Mouse (Mus musculus) erythroblast, embryonic 14.5 days (primary cell): ENCODE data around the gene Cfb. TPM values are rescaled to one million over a fixed set of nuclear protein-coding genes. Genes with fewer than 3 reads are reported as not detected.
"Not testable (repeated sequence)": the region's sequence is repeated elsewhere in the genome, so short reads cannot be mapped to it uniquely, and the experiment has no call there.

Source experiments
- H3K27me3 ChIP-seq: 2 replicates; pipeline ENCODE4 v1.6.1; 2012; ENCODE audit warnings: inconsistent platforms; ENCODE audit not compliant: control insufficient read depth
- H3K36me3 ChIP-seq: 2 replicates; pipeline ENCODE4 v1.6.1; 2012; ENCODE audit warnings: mild to moderate bottlenecking, inconsistent platforms; ENCODE audit not compliant: control insufficient read depth
- H3K4me1 ChIP-seq: 2 replicates; pipeline ENCODE4 v1.6.1; 2012; ENCODE audit warnings: inconsistent platforms; ENCODE audit not compliant: control insufficient read depth
- H3K4me3 ChIP-seq: replicated peaks from 2 replicates; pipeline ENCODE3; 2012; ENCODE audit warnings: moderate library complexity, mild to moderate bottlenecking, inconsistent platforms
- H3K9me3 ChIP-seq: 2 replicates; pipeline ENCODE4 v1.6.1; 2012; ENCODE audit warnings: low read length, inconsistent platforms, mixed read lengths; ENCODE audit not compliant: control insufficient read depth
- GATA1 ChIP-seq: IDR thresholded peaks from 2 replicates; pipeline ENCODE4 v1.6.1; 2012; ENCODE audit warnings: low read length, inconsistent platforms, mixed read lengths
- TAL1 ChIP-seq: IDR thresholded peaks from 3 replicates; pipeline ENCODE4 v1.6.1; 2012; ENCODE audit warnings: low read length, inconsistent platforms, mixed read lengths
- polyA plus RNA-seq: library from polyadenylated mRNA; stranded (reverse); fragments of >175 nt; gene quantifications from 2 replicates; pipeline ENCODE4 v1.2.3, GENCODE M21; 2012

The Cfb gene
- polyA plus RNA-seq, 1 experiment, result 0.11 TPM

DNA sequence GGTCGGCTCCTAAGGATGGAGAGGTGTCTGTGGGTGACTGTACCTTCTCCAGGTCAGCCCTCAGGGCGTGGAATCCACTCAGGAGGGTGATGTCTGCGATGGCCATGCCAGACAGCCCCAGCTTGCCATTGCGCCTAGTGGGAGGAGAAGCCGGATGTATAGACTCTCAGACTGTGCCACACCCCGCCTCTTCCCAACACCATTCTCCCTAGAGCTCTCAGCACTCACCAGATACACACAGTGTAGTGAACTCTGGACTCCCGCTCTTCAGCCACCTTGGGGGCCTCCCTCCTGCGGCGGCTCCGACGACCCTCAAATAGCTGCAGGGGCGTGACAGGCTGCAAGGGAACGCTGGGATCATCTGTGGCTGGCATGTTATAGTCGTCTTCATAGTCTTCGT lies 51.0 kb downstream of the Cfb start:
- TF ChIP-seq GATA1 (no peak), TAL1 (no peak)
- Histone ChIP-seq H3K4me1 (no peaks in the 10 kb centered on the region), H3K36me3 (no peaks in the 10 kb centered on the region), H3K4me3 (no peak overlapping the region), H3K9me3 (no peaks in the 10 kb centered on the region), H3K27me3 (no peaks in the 10 kb centered on the region)

DNA sequence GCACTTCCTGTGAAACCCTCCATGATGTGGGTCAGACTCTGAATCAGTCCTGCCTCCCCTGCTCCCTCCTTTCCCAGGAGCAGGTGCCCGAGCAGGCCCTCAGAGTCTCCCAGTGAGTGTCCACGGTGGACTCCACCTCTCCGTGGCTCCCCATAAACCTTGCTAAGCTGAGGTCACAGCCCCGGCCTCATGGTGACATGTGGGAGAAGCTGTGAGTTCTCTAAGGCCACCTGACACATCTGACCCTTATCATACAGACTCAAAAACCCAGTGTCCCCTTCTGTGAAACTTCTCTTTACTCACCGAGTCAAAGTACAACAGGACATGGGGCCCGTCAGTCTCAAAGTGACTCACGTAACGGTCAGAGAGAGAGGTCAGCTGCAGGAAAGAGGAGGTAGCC lies 51.5 kb downstream of the Cfb start:
- H3K9me3 ChIP-seq, H3K27me3 ChIP-seq, H3K4me3 ChIP-seq, H3K4me1 ChIP-seq, H3K36me3 ChIP-seq: not testable (repeated sequence)

DNA sequence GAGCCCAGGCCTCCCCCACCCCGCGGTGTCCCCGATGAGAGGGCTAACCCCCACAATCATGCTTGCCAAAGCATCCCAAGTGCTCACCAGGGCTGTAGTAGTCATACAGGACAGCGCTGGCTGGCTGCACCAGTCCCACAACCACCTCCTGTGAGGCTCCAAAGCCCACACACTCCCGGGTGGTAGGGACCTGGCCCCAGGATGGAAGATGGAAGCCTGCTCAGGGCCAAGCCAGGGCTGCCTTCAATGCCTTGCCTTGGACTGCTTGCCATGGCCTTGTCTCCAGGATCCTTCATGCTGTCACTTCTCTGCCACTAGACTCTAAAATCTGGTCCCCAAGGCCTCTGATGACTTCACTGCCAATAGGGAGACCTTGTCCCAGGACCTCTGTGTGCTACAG lies 51.9 kb downstream of the Cfb start:
- H3K9me3 ChIP-seq, H3K27me3 ChIP-seq, H3K36me3 ChIP-seq, H3K4me3 ChIP-seq, H3K4me1 ChIP-seq: not testable (repeated sequence)

DNA sequence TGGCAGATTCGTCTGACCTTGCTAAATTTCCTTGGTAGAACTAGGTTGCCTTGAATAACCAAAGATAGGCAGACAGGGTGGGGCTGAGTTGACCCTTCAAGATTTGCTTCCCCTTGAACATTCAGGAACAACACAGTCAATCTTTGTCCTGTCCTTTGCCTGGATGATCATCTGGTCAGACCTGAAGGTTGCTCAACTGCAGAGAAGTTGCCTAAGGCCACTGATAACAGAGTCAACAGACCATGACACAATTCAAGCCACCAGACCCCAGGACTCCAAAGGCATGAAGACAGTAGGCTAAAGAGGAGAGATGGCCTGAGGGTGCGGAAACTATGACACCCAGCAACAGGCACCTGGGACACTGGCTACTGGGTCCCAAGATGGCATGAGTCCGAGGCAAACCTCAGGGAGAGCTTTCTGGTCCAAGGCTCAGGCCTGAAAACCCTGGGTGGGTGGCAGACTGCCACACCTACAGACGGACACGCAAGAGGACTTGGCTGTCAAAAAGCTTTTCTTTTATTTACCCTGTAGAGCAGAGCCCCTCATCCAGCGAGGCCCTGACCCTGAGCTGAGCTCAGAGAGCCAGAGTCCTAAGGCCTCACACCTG lies 53.6 kb downstream of the Cfb start:
- no peaks in the 10 kb centered on the region for H3K4me1 ChIP-seq
- no peak overlapping the region for H3K4me3 ChIP-seq
- TF ChIP-seq GATA1 (no peak), TAL1 (no peak)
- H3K36me3 ChIP-seq, result no peaks in the 10 kb centered on the region
- H3K27me3 ChIP-seq, result no peaks in the 10 kb centered on the region
- peaks cover 11% of the 10 kb centered on the region for H3K9me3 ChIP-seq

DNA sequence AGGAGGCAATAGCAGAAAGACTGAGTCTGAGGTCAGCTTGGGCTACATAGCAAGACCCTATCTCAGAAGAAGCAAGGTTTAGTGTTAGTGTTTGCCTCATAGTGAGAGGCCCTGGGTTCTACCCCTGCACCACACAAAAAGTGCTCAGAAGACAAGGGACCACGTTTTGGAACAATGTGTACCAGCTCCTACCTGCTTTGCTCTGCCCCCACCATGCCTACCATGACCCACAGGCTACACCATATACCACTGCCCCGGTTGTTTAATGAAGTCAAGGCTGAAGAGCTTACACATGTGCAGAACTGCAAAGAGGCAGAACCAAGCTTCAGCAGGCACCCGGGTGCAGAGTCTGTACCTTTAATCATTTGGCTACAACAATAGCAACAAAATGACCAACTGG lies 55.1 kb downstream of the Cfb start:
- Histone ChIP-seq H3K9me3 (peaks cover 12% of the 10 kb centered on the region), H3K4me3 (no peak overlapping the region), H3K4me1 (no peaks in the 10 kb centered on the region), H3K27me3 (no peaks in the 10 kb centered on the region), H3K36me3 (no peaks in the 10 kb centered on the region)
- TF ChIP-seq GATA1, result no peak
- no peak for TF ChIP-seq TAL1

Other genes starting within 250 kb of the Cfb start
- gene Egfl8, start 246.5 kb downstream of the Cfb start, polyA plus RNA-seq, result 0.03 and 0.05 TPM in 2 replicates
- gene Ppt2, start 234.0 kb downstream of the Cfb start, polyA plus RNA-seq, result 1.4 and 1.7 TPM in 2 replicates
- not detected in 2 replicates for gene Prrt1, start 233.0 kb downstream of the Cfb start, polyA plus RNA-seq
- gene Fkbpl, start 217.8 kb downstream of the Cfb start, polyA plus RNA-seq, result 0.48 and 0.56 TPM in 2 replicates
- gene Atf6b, start 215.4 kb downstream of the Cfb start, polyA plus RNA-seq, result 7.7 and 7.8 TPM in 2 replicates
- under 0.01 TPM in 1 of 2 replicates, not detected in the other for gene Tnxb, start 192.0 kb downstream of the Cfb start, polyA plus RNA-seq
- gene C4b, start 118.6 kb downstream of the Cfb start, polyA plus RNA-seq, result 0.05 TPM in 1 of 2 replicates, not detected in the other
- gene Cyp21a1, start 58.0 kb downstream of the Cfb start, polyA plus RNA-seq, result not detected in 2 replicates
- gene Stk19, start 25.6 kb downstream of the Cfb start, polyA plus RNA-seq, result 6.3 and 6.7 TPM in 2 replicates
- gene Dxo, start 25.5 kb downstream of the Cfb start, polyA plus RNA-seq, result 15.3 and 22.0 TPM in 2 replicates
- 6.7 and 8.9 TPM in 2 replicates for gene Skiv2l, start 12.3 kb downstream of the Cfb start, polyA plus RNA-seq
- 30.9 and 32.9 TPM in 2 replicates for gene Nelfe, start 12.1 kb downstream of the Cfb start, polyA plus RNA-seq
- gene Zbtb12, start 17.0 kb upstream of the Cfb start, polyA plus RNA-seq, result 0.24 and 0.25 TPM in 2 replicates
- not detected in 2 replicates for gene Gm20547, start 19.5 kb upstream of the Cfb start, polyA plus RNA-seq
- gene C2, start 35.7 kb upstream of the Cfb start, polyA plus RNA-seq, result 0.13 and 0.17 TPM in 2 replicates
- gene Ehmt2, start 36.0 kb upstream of the Cfb start, polyA plus RNA-seq, result 6.2 and 6.4 TPM in 2 replicates
- not detected in 2 replicates for gene Slc44a4, start 51.9 kb upstream of the Cfb start, polyA plus RNA-seq
- 0.31 and 0.38 TPM in 2 replicates for gene Neu1, start 68.7 kb upstream of the Cfb start, polyA plus RNA-seq
- 408 and 454 TPM in 2 replicates for gene Hspa1b, start 96.7 kb upstream of the Cfb start, polyA plus RNA-seq
- gene Gm20481, start 107.4 kb upstream of the Cfb start, polyA plus RNA-seq, result not detected in 2 replicates
- gene Hspa1a, start 109.6 kb upstream of the Cfb start, polyA plus RNA-seq, result 195 and 214 TPM in 2 replicates
- gene Hspa1l, start 110.2 kb upstream of the Cfb start, polyA plus RNA-seq, result 0.04 TPM in 1 of 2 replicates, not detected in the other
- 15.9 and 21.4 TPM in 2 replicates for gene Lsm2, start 119.3 kb upstream of the Cfb start, polyA plus RNA-seq
- 41.7 and 44.9 TPM in 2 replicates for gene Vars, start 138.5 kb upstream of the Cfb start, polyA plus RNA-seq
- gene Vwa7, start 154.1 kb upstream of the Cfb start, polyA plus RNA-seq, result 0.01 TPM in 2 replicates
- 0.87 and 0.97 TPM in 2 replicates for gene Sapcd1, start 165.5 kb upstream of the Cfb start, polyA plus RNA-seq
- gene Msh5, start 184.2 kb upstream of the Cfb start, polyA plus RNA-seq, result 0.90 and 1.3 TPM in 2 replicates
- gene Clic1, start 187.4 kb upstream of the Cfb start, polyA plus RNA-seq, result 5.1 and 6.0 TPM in 2 replicates
- gene Ddah2, start 196.5 kb upstream of the Cfb start, polyA plus RNA-seq, result 0.78 and 0.92 TPM in 2 replicates
- not detected in 2 replicates for gene Ly6g6c, start 202.9 kb upstream of the Cfb start, polyA plus RNA-seq
- 0.05 TPM in 1 of 2 replicates, not detected in the other for gene Mpig6b, start 203.7 kb upstream of the Cfb start, polyA plus RNA-seq
- gene Ly6g6e, start 214.4 kb upstream of the Cfb start, polyA plus RNA-seq, result not detected in 2 replicates
- gene Ly6g6d, start 215.5 kb upstream of the Cfb start, polyA plus RNA-seq, result not detected in 2 replicates
- 0.07 and 0.08 TPM in 2 replicates for gene Ly6g6f, start 223.1 kb upstream of the Cfb start, polyA plus RNA-seq
- gene Abhd16a, start 226.7 kb upstream of the Cfb start, polyA plus RNA-seq, result 10.1 and 10.3 TPM in 2 replicates
- gene Ly6g5c, start 245.8 kb upstream of the Cfb start, polyA plus RNA-seq, result not detected in 2 replicates